Mouse (Mus musculus) monocyte, adult 5-6 weeks (primary cell): ENCODE results near the gene Cyb561. TPM values are rescaled to one million over a fixed set of nuclear protein-coding genes. Genes with fewer than 3 reads are reported as not detected.

Source experiments
- ATAC-seq: fragments of 153-309, 156-312 bp; replicated peaks from 2 replicates; pipeline ENCODE4 v1.8.0; 2017; ENCODE audit warnings: mild to moderate bottlenecking; ENCODE audit not compliant: low TSS enrichment, insufficient number of reproducible peaks, severe bottlenecking, poor library complexity, low FRiP score
- total RNA-seq: library from RNA; stranded (forward); fragments of 200-1000, 200-491, 200-594 nt; gene quantifications from 3 replicates; pipeline ENCODE4 v1.2.3, GENCODE M21; 2017

Gene Cyb561
- total RNA-seq, 1 experiment from 2014 or later: 4.5 TPM

GRCm38 (mm10) chr11:105885558-105885957 is 67.6 kb downstream of the Cyb561 start:
- ATAC-seq: no peak

Other genes starting within 250 kb of the Cyb561 start
- gene Ace, start 14.6 kb upstream of the Cyb561 start, total RNA-seq: 365 to 424 TPM (median 376 TPM) in 3 replicates
- gene Ace3, start 41.3 kb upstream of the Cyb561 start, total RNA-seq: 0.19 TPM in 1 of 3 replicates, not detected in the others
- gene Kcnh6, start 54.8 kb upstream of the Cyb561 start, total RNA-seq: 0.97 TPM in 1 of 3 replicates, not detected in the others
- gene Dcaf7, start 83.5 kb upstream of the Cyb561 start, total RNA-seq: 35.3 to 62.0 TPM (median 35.7 TPM) in 3 replicates
- gene Taco1, start 112.7 kb upstream of the Cyb561 start, total RNA-seq: 9.0 to 12.7 TPM (median 10.2 TPM) in 3 replicates
- 105 to 136 TPM (median 123 TPM) in 3 replicates for gene Map3k3, start 131.3 kb upstream of the Cyb561 start, total RNA-seq
- not detected in 3 replicates for gene Gm10840, start 207.5 kb upstream of the Cyb561 start, total RNA-seq
- 91.7 to 118 TPM (median 94.0 TPM) in 3 replicates for gene Limd2, start 207.5 kb upstream of the Cyb561 start, total RNA-seq
- gene Strada, start 248.8 kb upstream of the Cyb561 start, total RNA-seq: 20.0 to 33.6 TPM (median 21.1 TPM) in 3 replicates